Comparison of ENCODE assay signal across 8 mouse cellular contexts in the genomic region with DNA sequence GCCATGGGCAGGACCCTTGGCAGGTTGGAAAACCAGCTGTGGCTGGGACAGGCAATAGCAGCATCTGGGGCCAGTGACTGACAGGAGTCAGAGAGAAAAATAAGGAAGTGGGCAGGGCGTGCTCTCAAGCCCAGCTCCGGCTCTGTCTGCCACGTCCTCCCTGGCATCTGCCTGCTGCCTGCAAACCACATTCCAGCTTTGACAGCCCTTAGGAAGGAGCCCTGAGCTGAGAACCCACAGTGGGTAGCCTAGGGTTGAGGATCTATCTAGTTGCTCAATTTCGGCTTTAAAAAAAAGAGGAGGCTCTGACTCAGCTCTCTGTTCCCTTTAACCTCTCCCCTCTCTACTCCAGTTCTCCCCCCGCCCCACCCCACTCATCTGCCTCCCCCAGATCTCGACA. TPM values are rescaled to one million over a fixed set of nuclear protein-coding genes. Genes with fewer than 3 reads are reported as not detected.
DNase-seq lines count a peak whose midpoint lies in the region; ATAC-seq lines count a peak whose summit lies in the region.

No protein-coding gene starts in this region.

- H3K9ac ChIP-seq in liver, embryonic 12.5 days: no peak overlapping the region
- no peak overlapping the region for H3K9ac ChIP-seq in forebrain, embryonic 15.5 days (replicated peaks)

- peak overlapping the region; percentile 66 for H3K27ac ChIP-seq in liver, embryonic 12.5 days
- no peak overlapping the region for H3K27ac ChIP-seq in forebrain, embryonic 15.5 days (replicated peaks)

- H3K27me3 ChIP-seq in liver, embryonic 12.5 days (replicated peaks): peaks cover 6% of the 10 kb centered on the region; the same call in 1 of the 2 replicates
- no peaks in the 10 kb centered on the region for H3K27me3 ChIP-seq in forebrain, embryonic 15.5 days

- H3K9me3 ChIP-seq in liver, embryonic 12.5 days (replicated peaks): no peaks in the 10 kb centered on the region
- H3K9me3 ChIP-seq in forebrain, embryonic 15.5 days: no peaks in the 10 kb centered on the region

- peak; percentile 19; the same call in 1 of the 2 replicates for ATAC-seq in liver, embryonic 12.5 days
- ATAC-seq in forebrain, embryonic 15.5 days (replicated peaks): no peak

- intact Hi-C loops in gastrocnemius, postnatal 14 days (cut with DNase I; ENCODE audit: low total_unique reads): no loop called here

- peak; percentile 49 for DNase-seq in gastrocnemius, postnatal 25 days
- DNase-seq in gastrocnemius, postnatal 14 days: no peak
- peak; percentile 32 for DNase-seq in T-cell, adult 2 months (ENCODE audit: low spot score)
- peak; percentile 42 for DNase-seq in naive thymus-derived CD4-positive, alpha-beta T cell, adult 2 months (ENCODE audit: low read depth)
- no peak for DNase-seq in cerebellum, adult 18-20 months
- no peak for DNase-seq in left cerebral cortex, adult 18-20 months (ENCODE audit: low spot score in 2 of 2)

- no peaks in the 10 kb centered on the region for H3K36me3 ChIP-seq in liver, embryonic 12.5 days
- no peaks in the 10 kb centered on the region for H3K36me3 ChIP-seq in forebrain, embryonic 15.5 days

- 15% methylated on average over 6 of the region's 6 CpGs for WGBS in liver, embryonic 12.5 days (ENCODE audit: insufficient replicate concordance)
- 63% methylated on average over 6 of the region's 6 CpGs for WGBS in forebrain, embryonic 15.5 days

- H3K4me3 ChIP-seq in liver, embryonic 12.5 days: no peak overlapping the region
- no peak overlapping the region for H3K4me3 ChIP-seq in forebrain, embryonic 15.5 days

- H3K4me1 ChIP-seq in liver, embryonic 12.5 days: peaks cover 42% of the 10 kb centered on the region
- H3K4me1 ChIP-seq in forebrain, embryonic 15.5 days: no peaks in the 10 kb centered on the region

- H3K4me2 ChIP-seq in liver, embryonic 12.5 days: peak overlapping the region; percentile 19
- no peak overlapping the region for H3K4me2 ChIP-seq in forebrain, embryonic 15.5 days (replicated peaks)

RNA-seq across cellular contexts. Expression of gene Tbc1d22a, which starts 11.6 kb away (rescaled TPM):
- 10 to 100 TPM; 12.0 to 13.2 TPM for total RNA-seq in gastrocnemius, postnatal 25 days (2021)
- 10 to 100 TPM; 10.4 to 11.9 TPM for total RNA-seq in gastrocnemius, postnatal 14 days (2021)
- polyA plus RNA-seq in liver, embryonic 12.5 days (2016; fragmentation: Nextera tagmentation; extraction: Ambion mirVana): 8.8 and 9.2 TPM in 2 replicates
- total RNA-seq in left cerebral cortex, adult 18-20 months (2021): 10 to 100 TPM; 34.4 to 35.0 TPM
- 12.9 and 13.1 TPM in 2 replicates for polyA plus RNA-seq in forebrain, embryonic 15.5 days (2015; fragmentation: Nextera tagmentation; extraction: Ambion mirVana)

RNA-seq across cellular contexts. Expression of gene Cerk, which starts 16.7 kb away (rescaled TPM):
- 1 to 10 TPM; 4.6 to 4.9 TPM for total RNA-seq in gastrocnemius, postnatal 25 days (2021)
- 1 to 10 TPM; 6.5 to 7.4 TPM for total RNA-seq in gastrocnemius, postnatal 14 days (2021)
- polyA plus RNA-seq in liver, embryonic 12.5 days (2016; fragmentation: Nextera tagmentation; extraction: Ambion mirVana): 5.7 and 5.9 TPM in 2 replicates
- total RNA-seq in left cerebral cortex, adult 18-20 months (2021): 10 to 100 TPM; 57.3 to 58.8 TPM
- 21.7 and 23.5 TPM in 2 replicates for polyA plus RNA-seq in forebrain, embryonic 15.5 days (2015; fragmentation: Nextera tagmentation; extraction: Ambion mirVana)

Comparison
In these comparisons a context has a peak if more than half of its experiments do, and no peak if none do; other contexts are left out.
1. DNase-seq: peak in gastrocnemius, postnatal 25 days (single experiment), T-cell, adult 2 months (single experiment) and naive thymus-derived CD4-positive, alpha-beta T cell, adult 2 months (single experiment); none in gastrocnemius, postnatal 14 days (single experiment), cerebellum, adult 18-20 months (0 of 2) and left cerebral cortex, adult 18-20 months (0 of 2).
2. RNA of gene Cerk, which starts 16.7 kb away (total RNA-seq): 57.3 to 58.8 TPM in left cerebral cortex, adult 18-20 months; 6.5 to 7.4 TPM in gastrocnemius, postnatal 14 days and 4.6 to 4.9 TPM in gastrocnemius, postnatal 25 days; every median in the first group is over 4 times any median in the second.